Mouse (Mus musculus) embryo, embryonic 10.5 days (tissue): ENCODE measurements at regions not wholly inside any gene's neighbourhood (a gene's known extent, or its start where the extent isn't known, plus 50 kb on each side); places are given as distances from the start of the nearest gene placed in this dataset.

Experiments used
- DNase-seq: peaks from one replicate; pipeline ENCODE4 v3.0.0-alpha.2; 2015; ENCODE audit warnings: low spot score

- DNase-seq, result no peak
These were observed 209.4 kb upstream of the Zc3h12c start for GRCm38 (mm10) chr9:52377761-52378160.

GRCm38 (mm10) chr9:52376914-52377313, 208.5 kb upstream of the Zc3h12c start:
- no peak for DNase-seq

- no peak for DNase-seq
These were observed 202.9 kb upstream of the Zc3h12c start for GRCm38 (mm10) chr9:52371296-52371695.

GRCm38 (mm10) chr9:52368911-52369310, 200.5 kb upstream of the Zc3h12c start:
- peak; percentile 23 for DNase-seq

DNA sequence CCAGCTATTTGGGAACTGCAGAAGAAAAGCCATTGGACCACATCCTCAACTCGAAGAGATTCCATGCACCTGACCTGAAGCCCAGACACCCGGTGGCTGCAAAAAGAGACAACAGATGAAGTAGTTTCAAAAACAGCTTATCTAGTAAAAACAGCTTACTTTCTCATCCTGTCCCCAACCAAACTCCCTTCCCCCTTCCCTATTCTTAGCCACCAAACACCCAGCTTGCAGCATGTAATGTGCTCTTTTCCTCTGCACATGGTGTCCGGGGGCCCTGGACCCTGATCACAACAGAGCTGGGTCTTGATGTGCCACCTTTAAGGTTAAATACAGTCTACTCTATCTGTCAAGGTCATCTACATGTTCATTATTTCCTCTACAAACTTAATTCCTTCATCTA, 199.7 kb upstream of the Zc3h12c start:
- DNase-seq, result no peak

DNA sequence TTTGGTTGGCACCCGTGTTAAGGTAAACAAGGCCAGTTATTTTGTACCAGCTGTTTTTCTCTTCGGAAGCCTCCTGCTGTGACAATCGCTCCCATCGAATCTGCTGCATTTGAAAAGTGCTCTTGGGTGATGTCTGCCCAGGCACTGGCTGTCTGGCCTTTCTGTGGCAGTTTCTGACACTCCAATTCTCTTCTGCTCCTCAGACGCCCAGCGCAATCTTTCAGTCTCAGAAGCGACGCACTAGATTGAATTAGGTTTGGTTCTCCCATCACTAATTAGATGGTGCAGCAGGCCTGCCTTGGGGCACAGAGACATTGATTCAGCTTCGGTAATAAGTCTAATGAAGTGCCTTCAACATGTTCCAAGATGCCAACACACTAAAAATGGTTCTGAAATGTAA, 197.7 kb upstream of the Zc3h12c start:
- no peak for DNase-seq

- DNase-seq, result no peak
These were observed 193.2 kb upstream of the Zc3h12c start for GRCm38 (mm10) chr9:52361599-52361998.

- no peak for DNase-seq
These were observed 191.0 kb upstream of the Zc3h12c start for GRCm38 (mm10) chr9:52359416-52359815.

- no peak for DNase-seq
These were observed 188.2 kb upstream of the Zc3h12c start for GRCm38 (mm10) chr9:52356549-52356948.

DNA sequence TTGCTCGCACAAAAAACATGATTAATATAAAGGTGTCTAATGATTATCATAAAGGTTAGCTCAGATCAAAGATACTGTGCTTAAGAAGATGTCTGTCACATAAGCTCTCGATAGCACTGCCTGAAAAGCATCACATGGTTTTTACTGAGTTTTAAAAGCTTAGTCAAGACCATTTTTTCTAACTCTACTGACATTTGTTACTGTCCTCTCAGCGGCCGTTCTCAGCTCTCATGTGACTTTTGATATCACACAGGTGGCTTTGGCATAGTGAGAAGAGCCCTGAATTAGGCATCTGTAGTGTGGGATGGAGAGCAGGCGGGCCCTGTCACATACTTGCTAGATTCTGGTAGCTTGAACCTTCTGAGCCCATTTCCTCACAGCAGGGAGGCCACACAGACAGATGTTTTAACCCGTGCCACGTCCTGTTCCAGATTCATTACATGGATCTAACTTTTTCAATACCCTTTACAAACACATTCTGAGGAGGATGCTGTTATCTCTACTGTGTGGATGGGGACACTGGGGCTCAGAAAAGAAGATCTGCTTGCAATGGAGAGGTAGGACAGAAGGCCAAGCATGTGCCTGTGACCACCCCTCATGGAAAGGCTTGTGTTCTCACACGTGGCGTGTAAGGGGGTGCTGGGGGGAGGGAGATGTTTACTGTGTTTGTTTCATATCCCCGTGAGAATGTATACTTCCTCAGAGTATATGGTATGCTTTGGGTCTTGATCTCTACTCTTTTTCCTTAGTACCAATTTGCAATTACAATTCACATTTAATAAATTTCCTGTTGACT, 187.0 kb upstream of the Zc3h12c start:
- DNase-seq, result no peak

- DNase-seq, result no peak
These were observed 180.5 kb upstream of the Zc3h12c start for GRCm38 (mm10) chr9:52348536-52349527.

GRCm38 (mm10) chr9:52344177-52344877, 176.0 kb upstream of the Zc3h12c start:
- no peak for DNase-seq

DNA sequence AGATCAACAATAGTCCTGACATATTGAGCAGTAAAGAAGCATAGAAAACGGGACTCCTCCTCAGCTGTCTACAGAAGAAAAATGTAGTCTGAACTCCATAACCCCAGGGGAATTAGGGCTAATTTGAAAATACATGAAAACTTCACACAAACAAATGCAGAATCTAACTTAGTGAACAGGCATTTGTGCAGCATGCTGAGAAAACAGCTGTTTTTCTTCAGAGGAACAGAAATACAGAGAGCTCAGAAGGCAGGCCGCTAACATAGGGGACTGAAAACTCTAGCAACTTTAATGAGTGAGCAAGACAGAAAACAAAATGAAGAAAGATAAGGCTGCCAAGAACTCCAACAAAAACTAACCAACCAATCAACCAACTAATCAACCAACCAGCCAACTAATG, 172.7 kb upstream of the Zc3h12c start:
- no peak for DNase-seq

DNA sequence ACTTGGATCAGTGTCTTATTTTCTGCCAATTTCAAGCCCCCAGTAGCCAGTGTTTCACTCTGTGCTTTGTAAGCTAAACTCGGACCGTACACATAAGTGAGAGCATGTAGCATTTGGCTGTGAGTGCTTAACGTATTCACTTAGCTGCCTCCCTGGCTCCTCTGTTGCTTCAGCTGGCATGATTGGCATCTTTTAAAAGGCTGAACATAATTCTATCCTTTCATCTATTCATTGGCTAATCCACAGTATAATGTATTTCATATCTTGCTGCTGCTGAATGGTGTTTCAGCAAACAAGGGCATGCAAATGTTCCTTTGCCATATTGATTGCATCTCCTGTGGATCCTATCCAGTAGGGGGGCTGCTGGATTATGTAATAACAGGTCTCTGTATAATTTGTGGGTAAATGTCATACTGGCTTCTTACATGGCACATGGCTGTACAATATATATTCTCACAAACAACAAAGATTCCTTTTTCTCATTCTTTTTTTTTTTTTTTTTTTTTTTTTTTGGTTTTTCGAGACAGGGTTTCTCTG, 169.5 kb upstream of the Zc3h12c start:
- no peak for DNase-seq

- no peak for DNase-seq
These were observed 166.4 kb upstream of the Zc3h12c start for GRCm38 (mm10) chr9:52334767-52335166.

DNA sequence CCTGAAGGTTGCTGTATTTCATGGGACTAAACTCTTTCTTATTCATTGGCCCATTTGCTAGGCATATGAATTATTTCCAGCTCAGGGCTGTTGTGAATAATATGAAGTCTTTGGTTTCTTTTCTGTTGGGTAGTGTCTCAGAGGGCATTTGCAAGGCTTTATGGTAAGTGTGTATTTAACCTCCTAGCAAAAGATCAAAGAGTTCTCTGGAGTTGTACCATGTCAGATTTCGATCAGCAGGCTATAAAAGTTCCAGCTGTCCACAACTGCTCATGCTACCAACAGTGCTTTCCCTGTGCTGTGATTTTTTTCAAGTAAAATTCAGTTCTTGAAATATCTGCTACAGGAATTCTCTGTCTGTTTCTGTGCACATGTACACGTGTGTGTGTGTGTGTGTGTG, 165.5 kb upstream of the Zc3h12c start:
- no peak for DNase-seq

DNA sequence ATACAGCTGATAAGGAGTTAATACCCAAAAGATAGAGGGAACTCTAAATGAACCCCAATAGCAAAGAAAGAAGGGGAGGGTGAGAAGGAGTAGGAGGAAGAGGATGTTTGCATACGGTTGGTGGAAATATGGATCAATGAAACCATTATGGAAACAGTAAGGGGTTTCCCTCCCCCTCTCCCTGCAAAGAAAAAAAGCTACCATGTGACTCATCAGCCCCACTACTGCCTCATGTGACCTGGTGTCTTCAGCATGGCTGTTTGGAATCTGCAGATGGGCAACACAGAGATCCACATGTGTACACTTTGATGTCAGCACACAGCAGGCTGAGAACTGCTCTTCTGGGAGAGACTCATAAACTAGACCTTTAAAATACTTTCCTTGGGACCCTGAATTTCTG, 163.4 kb upstream of the Zc3h12c start:
- DNase-seq, result no peak

DNA sequence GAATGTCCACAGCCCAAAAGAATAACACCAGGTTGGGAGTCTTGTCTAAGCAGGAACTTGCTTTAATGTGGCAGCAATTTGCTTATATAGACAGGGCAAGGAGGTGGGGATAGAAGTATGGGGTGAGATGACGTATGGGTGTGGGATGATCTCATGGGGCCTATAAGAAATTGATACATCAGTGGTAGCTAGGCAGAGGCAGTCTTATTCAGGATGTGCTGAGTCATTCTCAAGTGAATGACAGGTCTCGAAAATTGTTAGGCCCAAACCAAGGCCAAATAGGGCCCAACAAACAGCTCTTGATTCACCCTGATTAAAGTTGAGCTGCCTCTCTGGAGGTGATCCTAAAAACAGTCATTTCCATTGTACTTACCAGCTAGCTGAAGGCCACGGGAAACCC, 162.3 kb upstream of the Zc3h12c start:
- DNase-seq, result no peak

DNA sequence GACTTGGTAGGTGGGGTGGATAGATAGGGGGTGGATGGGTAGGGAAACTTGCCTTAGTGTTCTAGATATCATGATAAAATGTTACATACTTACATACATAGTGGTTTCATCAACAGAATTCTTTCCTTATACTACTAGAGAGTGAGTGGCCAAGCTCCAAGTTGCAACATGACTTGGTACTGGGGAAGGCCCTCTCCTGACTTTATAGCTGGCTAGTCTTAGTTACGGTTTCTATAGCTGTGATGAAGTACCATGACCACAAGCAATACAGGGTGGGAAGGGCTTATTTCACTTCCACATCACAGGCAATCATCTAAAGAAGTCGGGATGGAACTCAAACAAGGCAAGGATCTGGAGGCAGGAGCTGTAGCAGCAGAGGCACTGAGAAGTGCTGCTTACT, 156.0 kb upstream of the Zc3h12c start:
- DNase-seq, result no peak

DNA sequence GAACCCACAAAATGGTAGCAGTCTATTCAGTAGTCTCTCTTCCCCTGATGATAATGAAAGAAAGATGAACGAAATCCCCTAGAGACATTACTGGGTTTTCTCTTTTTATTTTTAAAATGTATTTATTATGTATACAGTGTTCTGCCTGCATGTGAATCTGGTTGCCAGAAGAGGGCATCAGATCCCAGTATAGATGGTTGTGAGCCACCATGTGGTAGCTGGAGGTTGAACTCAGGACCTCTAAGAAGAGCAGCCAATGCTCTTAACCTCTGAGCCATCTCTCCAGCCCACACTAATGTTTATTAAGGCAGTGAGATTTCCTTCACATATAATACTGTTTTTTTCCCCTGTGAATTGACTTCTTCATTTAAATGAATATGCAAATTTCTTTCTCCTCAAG, 155.4 kb upstream of the Zc3h12c start:
- DNase-seq, result no peak

DNA sequence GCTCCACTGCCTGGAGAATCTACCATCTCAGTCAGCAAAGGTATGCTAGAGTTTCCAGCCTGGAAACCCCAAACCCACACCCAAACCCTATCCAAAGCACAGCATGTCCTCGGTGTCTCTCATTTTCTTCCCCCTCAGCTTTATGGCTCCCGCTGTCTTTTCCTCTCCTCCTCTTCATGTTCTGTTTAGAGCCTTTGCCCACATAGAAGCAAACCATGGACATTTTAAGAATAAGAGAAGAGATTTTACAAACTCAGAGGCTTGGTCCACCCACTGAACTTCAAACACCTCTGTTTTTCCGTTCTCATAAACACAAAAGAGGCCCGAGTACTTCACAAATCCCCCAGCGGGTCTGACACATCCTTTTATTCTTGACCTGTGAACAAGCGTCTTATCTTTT, 154.9 kb upstream of the Zc3h12c start:
- DNase-seq, result no peak

DNA sequence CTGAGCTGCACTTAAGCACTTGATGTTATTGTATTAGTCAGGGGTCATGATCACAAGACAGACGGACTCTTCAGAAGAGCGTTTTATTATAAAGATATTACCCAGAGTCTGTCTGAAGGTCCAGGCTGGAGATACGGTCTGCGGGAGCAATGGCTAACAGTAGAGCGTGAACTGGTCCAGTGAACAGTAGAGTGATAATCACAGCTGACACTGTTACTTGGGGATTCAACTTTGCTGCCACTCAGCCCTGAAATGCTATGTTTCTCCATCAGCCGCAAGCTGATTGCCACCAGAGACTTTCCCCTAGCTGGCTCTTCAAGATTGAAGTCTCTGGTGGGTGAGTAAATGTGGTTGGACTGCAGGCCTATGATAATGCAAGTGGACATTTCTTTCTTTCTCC, 133.1 kb upstream of the Zc3h12c start:
- no peak for DNase-seq
